ENCODE assay signal across 8 mouse cellular contexts in genomic region chr14:32159150-32159670, GRCm38 (mm10). TPM values are rescaled to one million over a fixed set of nuclear protein-coding genes. Genes with fewer than 3 reads are reported as not detected.
DNase-seq lines count a peak whose midpoint lies in the region; ATAC-seq lines count a peak whose summit lies in the region.

No protein-coding gene starts in this region.

- H3K36me3 ChIP-seq in hindbrain, embryonic 12.5 days: no peaks in the 10 kb centered on the region
- peaks cover 4% of the 10 kb centered on the region; the same call in 1 of the 2 replicates for H3K36me3 ChIP-seq in liver, embryonic 16.5 days (ENCODE audit: control insufficient read depth, insufficient read depth)
- H3K36me3 ChIP-seq in stomach, embryonic 15.5 days: no peaks in the 10 kb centered on the region

- peak overlapping the region; percentile 88 for H3K4me2 ChIP-seq in hindbrain, embryonic 12.5 days (replicated peaks)
- H3K4me2 ChIP-seq in liver, embryonic 16.5 days (ENCODE audit: low read depth, low read length): peak overlapping the region; percentile 69
- H3K4me2 ChIP-seq in stomach, embryonic 15.5 days: peak overlapping the region; percentile 78

- H3K9ac ChIP-seq in hindbrain, embryonic 12.5 days: peak overlapping the region; percentile 41
- H3K9ac ChIP-seq in liver, embryonic 16.5 days (ENCODE audit: low read depth, low read length): peak overlapping the region; percentile 45; the same call in 1 of the 2 replicates
- H3K9ac ChIP-seq in stomach, embryonic 15.5 days: no peak overlapping the region

- ATAC-seq in hindbrain, embryonic 12.5 days (ENCODE audit: low FRiP score): no peak; the same call in 1 of the 2 replicates
- ATAC-seq in liver, embryonic 16.5 days (ENCODE audit: low read depth): no peak
- ATAC-seq in stomach, embryonic 15.5 days (ENCODE audit: insufficient read depth, low FRiP score, low read depth): peak; percentile 7; the same call in 1 of the 2 replicates

- peak overlapping the region; percentile 79 for H3K27ac ChIP-seq in brown adipose tissue, adult 24 weeks (replicated peaks; ENCODE audit: low read depth, low read length)
- no peak overlapping the region for H3K27ac ChIP-seq in hindbrain, embryonic 12.5 days
- H3K27ac ChIP-seq in liver, embryonic 16.5 days (ENCODE audit: low read length): peak overlapping the region; percentile 97
- peak overlapping the region; percentile 6; the same call in 1 of the 2 replicates for H3K27ac ChIP-seq in stomach, embryonic 15.5 days

- H3K4me3 ChIP-seq in brown adipose tissue, adult 24 weeks (ENCODE audit: insufficient read depth, low read depth, low read length): peak overlapping the region; percentile 61
- H3K4me3 ChIP-seq in hindbrain, embryonic 12.5 days: peak overlapping the region; percentile 76
- peak overlapping the region; percentile 94 for H3K4me3 ChIP-seq in liver, embryonic 16.5 days (ENCODE audit: low read depth, low read length)
- peak overlapping the region; percentile 96 for H3K4me3 ChIP-seq in stomach, embryonic 15.5 days (replicated peaks)

- H3K9me3 ChIP-seq in hindbrain, embryonic 12.5 days (replicated peaks): no peaks in the 10 kb centered on the region
- no peaks in the 10 kb centered on the region for H3K9me3 ChIP-seq in liver, embryonic 16.5 days (replicated peaks; ENCODE audit: control insufficient read depth, low read length)
- H3K9me3 ChIP-seq in stomach, embryonic 15.5 days: no peaks in the 10 kb centered on the region

- WGBS in hindbrain, embryonic 12.5 days: 36% methylated on average over 4 of the region's 4 CpGs
- WGBS in liver, embryonic 16.5 days (ENCODE audit: insufficient replicate concordance): 24% methylated on average over 4 of the region's 4 CpGs
- 51% methylated on average over 4 of the region's 4 CpGs for WGBS in stomach, embryonic 15.5 days

- H3K27me3 ChIP-seq in hindbrain, embryonic 12.5 days: no peaks in the 10 kb centered on the region; the same call in 1 of the 2 replicates
- no peaks in the 10 kb centered on the region for H3K27me3 ChIP-seq in liver, embryonic 16.5 days (ENCODE audit: control insufficient read depth, insufficient read depth, low read depth, low read length)
- no peaks in the 10 kb centered on the region for H3K27me3 ChIP-seq in stomach, embryonic 15.5 days (replicated peaks)

- DNase-seq in right cerebral cortex, postnatal 4 days: peak; percentile 3
- DNase-seq in right cerebral cortex, postnatal 36 days (ENCODE audit: low spot score in 2 of 2): no peak
- no peak for DNase-seq in ovary, adult 18-20 months (ENCODE audit: low spot score)
- no peak for DNase-seq in urinary bladder, postnatal 25 days (ENCODE audit: low spot score)

- H3K4me1 ChIP-seq in brown adipose tissue, adult 24 weeks (ENCODE audit: control insufficient read depth, insufficient read depth, insufficient read length, low read length): peaks cover 11% of the 10 kb centered on the region
- H3K4me1 ChIP-seq in hindbrain, embryonic 12.5 days: peaks cover 21% of the 10 kb centered on the region
- H3K4me1 ChIP-seq in liver, embryonic 16.5 days (ENCODE audit: control insufficient read depth, low read depth, low read length): peaks cover 41% of the 10 kb centered on the region
- H3K4me1 ChIP-seq in stomach, embryonic 15.5 days: peaks cover 21% of the 10 kb centered on the region

RNA-seq across cellular contexts. Expression of gene Ncoa4, which starts 0.5 kb away (rescaled TPM):
- 117 and 123 TPM in 2 replicates for polyA plus RNA-seq in brown adipose tissue, adult 24 weeks (2012; ENCODE audit: insufficient read depth, insufficient read length, missing spikeins)
- 96.2 and 99.4 TPM in 2 replicates for polyA plus RNA-seq in hindbrain, embryonic 12.5 days (2016; fragmentation: Nextera tagmentation; extraction: Ambion mirVana)
- 355 and 363 TPM in 2 replicates for polyA plus RNA-seq in liver, embryonic 16.5 days (2015; fragmentation: Nextera tagmentation; extraction: Ambion mirVana)
- polyA plus RNA-seq in stomach, embryonic 15.5 days (2015; fragmentation: Nextera tagmentation; extraction: Ambion mirVana): 122 and 136 TPM in 2 replicates

RNA-seq across cellular contexts. Expression of gene Msmb, which starts 17.4 kb away (rescaled TPM):
- not detected in 2 replicates for polyA plus RNA-seq in brown adipose tissue, adult 24 weeks (2012; ENCODE audit: insufficient read depth, insufficient read length, missing spikeins)
- polyA plus RNA-seq in hindbrain, embryonic 12.5 days (2016; fragmentation: Nextera tagmentation; extraction: Ambion mirVana): not detected in 2 replicates
- polyA plus RNA-seq in liver, embryonic 16.5 days (2015; fragmentation: Nextera tagmentation; extraction: Ambion mirVana): 0.49 TPM in 1 of 2 replicates, not detected in the other
- not detected in 2 replicates for polyA plus RNA-seq in stomach, embryonic 15.5 days (2015; fragmentation: Nextera tagmentation; extraction: Ambion mirVana)

RNA-seq across cellular contexts. Expression of gene Timm23, which starts 42.5 kb away (rescaled TPM):
- 326 TPM in 2 replicates for polyA plus RNA-seq in brown adipose tissue, adult 24 weeks (2012; ENCODE audit: insufficient read depth, insufficient read length, missing spikeins)
- 196 and 201 TPM in 2 replicates for polyA plus RNA-seq in hindbrain, embryonic 12.5 days (2016; fragmentation: Nextera tagmentation; extraction: Ambion mirVana)
- 147 and 154 TPM in 2 replicates for polyA plus RNA-seq in liver, embryonic 16.5 days (2015; fragmentation: Nextera tagmentation; extraction: Ambion mirVana)
- polyA plus RNA-seq in stomach, embryonic 15.5 days (2015; fragmentation: Nextera tagmentation; extraction: Ambion mirVana): 203 and 260 TPM in 2 replicates

RNA-seq across cellular contexts. Expression of gene Parg, which starts 42.5 kb away (rescaled TPM):
- 14.4 and 20.3 TPM in 2 replicates for polyA plus RNA-seq in brown adipose tissue, adult 24 weeks (2012; ENCODE audit: insufficient read depth, insufficient read length, missing spikeins)
- 57.7 and 66.5 TPM in 2 replicates for polyA plus RNA-seq in hindbrain, embryonic 12.5 days (2016; fragmentation: Nextera tagmentation; extraction: Ambion mirVana)
- 11.6 and 11.8 TPM in 2 replicates for polyA plus RNA-seq in liver, embryonic 16.5 days (2015; fragmentation: Nextera tagmentation; extraction: Ambion mirVana)
- 34.2 and 41.6 TPM in 2 replicates for polyA plus RNA-seq in stomach, embryonic 15.5 days (2015; fragmentation: Nextera tagmentation; extraction: Ambion mirVana)
